Mouse (Mus musculus) bone marrow, adult 2 months (tissue): ENCODE results near the gene Rin1.

Experiments
- CTCF ChIP-seq: fragments of 200-500 bp; IDR thresholded peaks from 2 replicates; pipeline ENCODE4 v1.5.1; 2011; ENCODE audit warnings: low read length, control low read depth; ENCODE audit not compliant: control insufficient read depth, insufficient read depth
- POLR2A ChIP-seq: fragments of 200-500 bp; IDR thresholded peaks from 2 replicates; pipeline ENCODE4 v1.6.1; 2011; ENCODE audit warnings: low read depth, mild to moderate bottlenecking, control low read depth, low read length, borderline replicate concordance; ENCODE audit not compliant: control insufficient read depth

DNA sequence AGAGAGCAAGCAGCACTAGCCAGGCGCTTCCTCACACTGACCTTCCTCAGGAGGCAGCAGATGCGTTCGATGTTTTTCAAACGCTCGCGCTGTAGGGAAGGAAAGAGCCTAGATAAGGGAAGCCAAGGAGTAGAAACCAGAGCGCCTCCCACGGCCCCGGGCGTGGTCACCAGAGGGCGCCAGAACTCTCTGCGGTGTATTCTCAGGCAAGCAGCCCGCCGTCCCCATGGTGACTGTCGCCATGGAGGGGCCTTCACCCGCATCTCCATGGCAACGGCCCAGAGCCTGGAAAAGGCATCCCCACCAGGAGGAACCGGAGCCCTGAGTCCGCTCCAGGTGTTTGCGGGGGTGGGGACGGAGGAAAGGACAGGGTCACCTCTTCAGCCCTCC lies 44.0 kb downstream of the Rin1 start:
- TF ChIP-seq POLR2A, result peak; percentile 45; the same call in 1 of the 2 replicates
- TF ChIP-seq CTCF, result peak; percentile 79
